Comparison of ENCODE assay signal across 19 mouse cellular contexts in genomic region chr17:45789777-45790176, GRCm38 (mm10). TPM values are rescaled to one million over a fixed set of nuclear protein-coding genes. Genes with fewer than 3 reads are reported as not detected.
DNase-seq lines count a peak whose midpoint lies in the region; ATAC-seq and TF ChIP-seq lines count a peak whose summit lies in the region.
"Had no signal": no experiment of that assay in that cellular context is flagged by ENCODE, and none has a peak within 500 bp of the region (broad histone marks: within the 10 kb centered on the region; RNA-seq: fewer than 3 reads in every experiment).

No protein-coding gene starts in this region.

- peaks cover 11% of the 10 kb centered on the region for H3K4me1 ChIP-seq in embryonic facial prominence, embryonic 10.5 days
- peaks cover 5% of the 10 kb centered on the region; the same call in 1 of the 2 replicates for H3K4me1 ChIP-seq in intestine, embryonic 16.5 days (ENCODE audit: control insufficient read depth, insufficient read depth, low read length)
- peaks cover 10% of the 10 kb centered on the region for H3K4me1 ChIP-seq in stomach, embryonic 14.5 days (ENCODE audit: control insufficient read depth, insufficient read depth, low read length)
- H3K4me1 ChIP-seq in neural tube, embryonic 15.5 days: no peaks in the 10 kb centered on the region

- ATAC-seq in intestine, embryonic 16.5 days: 0 out of 2 replicates have a peak, but pooled peaks have one; percentile 13
- ATAC-seq in stomach, embryonic 14.5 days (ENCODE audit: insufficient number of reproducible peaks, insufficient read depth, low FRiP score, low read depth): 0 out of 2 replicates have a peak, but pooled peaks have one; percentile 58
- ATAC-seq in neural tube, embryonic 15.5 days (ENCODE audit: low FRiP score): no peak

- peak overlapping the region; percentile 54; the same call in 1 of the 2 replicates for H3K27ac ChIP-seq in embryonic facial prominence, embryonic 10.5 days (replicated peaks)
- no peak overlapping the region for H3K27ac ChIP-seq in intestine, embryonic 16.5 days (ENCODE audit: low read length)
- H3K27ac ChIP-seq in stomach, embryonic 14.5 days (ENCODE audit: low read length): peak overlapping the region; percentile 59; the same call in 1 of the 2 replicates
- no peak overlapping the region for H3K27ac ChIP-seq in gastrocnemius, adult 2 months
- no peak overlapping the region for H3K27ac ChIP-seq in neural tube, embryonic 15.5 days (replicated peaks)

- H3K4me3 ChIP-seq in embryonic facial prominence, embryonic 10.5 days: no peak overlapping the region
- H3K4me3 ChIP-seq in intestine, embryonic 16.5 days (ENCODE audit: low read length): no peak overlapping the region
- H3K4me3 ChIP-seq in stomach, embryonic 14.5 days (ENCODE audit: low read depth, low read length): no peak overlapping the region
- H3K4me3 ChIP-seq in gastrocnemius, adult 2 months: no peak overlapping the region
- no peak overlapping the region for H3K4me3 ChIP-seq in neural tube, embryonic 15.5 days (replicated peaks)

- H3K9ac ChIP-seq in intestine, embryonic 16.5 days (ENCODE audit: low read depth, low read length): peak overlapping the region; percentile 33; the same call in 1 of the 2 replicates
- H3K9ac ChIP-seq in stomach, embryonic 14.5 days (replicated peaks; ENCODE audit: low read depth, low read length): no peak overlapping the region
- no peak overlapping the region for H3K9ac ChIP-seq in neural tube, embryonic 15.5 days (replicated peaks)
- H3K9ac ChIP-seq: lung, embryonic 14.5 days had no signal

- H3K36me3 ChIP-seq in embryonic facial prominence, embryonic 10.5 days (replicated peaks): no peaks in the 10 kb centered on the region
- no peaks in the 10 kb centered on the region for H3K36me3 ChIP-seq in intestine, embryonic 16.5 days (ENCODE audit: control insufficient read depth, insufficient read depth, low read length)
- H3K36me3 ChIP-seq in stomach, embryonic 14.5 days (ENCODE audit: control insufficient read depth, insufficient read depth, low read length): no peaks in the 10 kb centered on the region
- no peaks in the 10 kb centered on the region for H3K36me3 ChIP-seq in neural tube, embryonic 15.5 days
- H3K36me3 ChIP-seq: G1E had no signal

- no peak for TF ChIP-seq CTCF in gastrocnemius, adult 2 months (IDR thresholded peaks at IDR 0.05)

- DNase-seq in left cerebral cortex, postnatal 4 days: peak; percentile 26
- DNase-seq in left cerebral cortex, adult 8-10 months (ENCODE audit: low spot score in 2 of 2): no peak
- DNase-seq in embryonic facial prominence, embryonic 10.5 days (ENCODE audit: low spot score): no peak
- no peak for DNase-seq in layer of hippocampus, postnatal 14 days (ENCODE audit: low spot score in 2 of 2)
- no peak for DNase-seq in gastrocnemius, adult 2 months
- DNase-seq: adrenal gland, adult 8-10 months; cerebellum, adult 8-10 months; gastrocnemius, postnatal 10 days; heart, postnatal 14 days; lung, embryonic 14.5 days; right cerebral cortex, postnatal 25 days; thymus, adult 2 months had no signal

- H3K9me3 ChIP-seq in embryonic facial prominence, embryonic 10.5 days: no peaks in the 10 kb centered on the region
- no peaks in the 10 kb centered on the region for H3K9me3 ChIP-seq in intestine, embryonic 16.5 days (ENCODE audit: control insufficient read depth, low read length)
- H3K9me3 ChIP-seq in stomach, embryonic 14.5 days (ENCODE audit: control insufficient read depth, low read depth, low read length): no peaks in the 10 kb centered on the region
- H3K9me3 ChIP-seq in neural tube, embryonic 15.5 days (replicated peaks): no peaks in the 10 kb centered on the region
- H3K9me3 ChIP-seq: G1E had no signal

- intact Hi-C loops in left cerebral cortex, postnatal 4 days (cut with DNase I): no loop called here
- intact Hi-C loops in gastrocnemius, adult 2 months (cut with DNase I): loop anchor here (5.0 kb wide), 1 partner anchor 32 kb away; no protein-coding TSS in a partner anchor

- 42% methylated on average over 6 of the region's 6 CpGs for WGBS in embryonic facial prominence, embryonic 10.5 days
- 49% methylated on average over 6 of the region's 6 CpGs for WGBS in intestine, embryonic 16.5 days
- 32% methylated on average over 6 of the region's 6 CpGs for WGBS in stomach, embryonic 14.5 days
- WGBS in neural tube, embryonic 15.5 days: 63% methylated on average over 6 of the region's 6 CpGs

- H3K4me2 ChIP-seq in intestine, embryonic 16.5 days (ENCODE audit: low read depth, low read length): no peak overlapping the region
- H3K4me2 ChIP-seq in stomach, embryonic 14.5 days (replicated peaks; ENCODE audit: low read depth, low read length): no peak overlapping the region
- H3K4me2 ChIP-seq in neural tube, embryonic 15.5 days: no peak overlapping the region
- H3K4me2 ChIP-seq: lung, embryonic 14.5 days had no signal

- H3K27me3 ChIP-seq in embryonic facial prominence, embryonic 10.5 days (replicated peaks; ENCODE audit: low read depth, poor library complexity, severe bottlenecking): 0 out of 2 replicates have a peak, but pooled peaks cover 3% of the 10 kb centered on the region
- H3K27me3 ChIP-seq in intestine, embryonic 16.5 days (replicated peaks; ENCODE audit: control insufficient read depth, insufficient read depth, low read length): no peaks in the 10 kb centered on the region
- H3K27me3 ChIP-seq in stomach, embryonic 14.5 days (ENCODE audit: control insufficient read depth, insufficient read depth, low read length): no peaks in the 10 kb centered on the region
- no peaks in the 10 kb centered on the region for H3K27me3 ChIP-seq in neural tube, embryonic 15.5 days (replicated peaks)

RNA-seq across cellular contexts. Expression of gene 1600014C23Rik, which starts 56.1 kb away (rescaled TPM):
- total RNA-seq in left cerebral cortex, postnatal 4 days (2021): not detected
- 1 to 10 TPM in 1 of 4 experiments, under 1 TPM in 1, not detected in 2; 0.73 to 1.1 TPM for total RNA-seq in left cerebral cortex, adult 8-10 months (2022)
- not detected in 2 replicates for polyA plus RNA-seq in embryonic facial prominence, embryonic 10.5 days (2016; fragmentation: Nextera tagmentation; extraction: Ambion mirVana)
- polyA plus RNA-seq in intestine, embryonic 16.5 days (2015; fragmentation: Nextera tagmentation; extraction: Ambion mirVana): 0.76 TPM in 1 of 2 replicates, not detected in the other
- 0.72 TPM in 1 of 2 replicates, not detected in the other for polyA plus RNA-seq in stomach, embryonic 14.5 days (2014; fragmentation: Nextera tagmentation; extraction: Ambion mirVana)
- total RNA-seq in layer of hippocampus, postnatal 14 days (2021): not detected
- total RNA-seq in gastrocnemius, adult 2 months (2021): under 1 TPM in 1 of 2 experiments, not detected in 1; 0.50 TPM
- polyA plus RNA-seq in neural tube, embryonic 15.5 days (2015; fragmentation: Nextera tagmentation; extraction: Ambion mirVana): 0.40 TPM in 1 of 2 replicates, not detected in the other
- total RNA-seq: adrenal gland, adult 8-10 months; gastrocnemius, postnatal 10 days; layer of hippocampus, adult 8-10 months; liver, adult 2 months; megakaryocyte-erythroid progenitor cell, adult 5-6 weeks had no signal
- polyA plus RNA-seq: liver, adult 2 months; lung, embryonic 14.5 days; thymus, adult 2 months had no signal

Comparison
In these comparisons a context has a peak if more than half of its experiments do, and no peak if none do; other contexts are left out.
1. H3K27ac ChIP-seq: peak in embryonic facial prominence, embryonic 10.5 days (single experiment) and stomach, embryonic 14.5 days (single experiment); none in intestine, embryonic 16.5 days (single experiment), gastrocnemius, adult 2 months (single experiment) and neural tube, embryonic 15.5 days (single experiment).